Mouse (Mus musculus): Measurements from ENCODE around the gene Khdc1a. TPM values are rescaled to one million over a fixed set of nuclear protein-coding genes. Genes with fewer than 3 reads are reported as not detected.
"Not testable (repeated sequence)": the region's sequence is repeated elsewhere in the genome, so short reads cannot be mapped to it uniquely, and the experiment has no call there.

The Khdc1a gene
- polyA plus RNA-seq (2021), result not detected

DNA sequence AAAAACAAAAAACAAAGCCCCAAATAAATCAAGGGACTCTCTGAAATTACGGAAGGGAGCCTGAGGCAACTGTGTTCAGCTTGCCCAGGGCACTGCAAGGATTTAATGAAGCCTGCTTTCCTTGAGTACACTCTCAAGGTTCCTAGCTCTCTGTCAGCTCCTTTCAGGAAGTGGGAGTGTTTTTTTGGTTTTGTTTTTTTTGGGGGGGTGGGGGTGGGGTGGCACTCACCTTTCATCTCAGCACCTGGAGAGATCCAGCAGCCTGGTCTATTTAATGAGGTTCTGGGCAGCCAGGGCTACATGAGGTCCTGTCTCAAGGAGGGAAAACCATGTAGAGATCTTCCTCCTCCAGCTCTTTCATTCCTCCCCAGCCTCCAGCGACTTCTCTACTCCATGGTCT lies at the start of gene Khdc1a:
Khdc1a (plus strand) TSS at position 301 of the 400 bp plus-strand sequence.
- CTCF ChIA-PET, result no interaction called here
- DNase-seq (ENCODE audit: low read depth, low spot score) (no peak), ATAC-seq (no peak)
- POLR2A ChIA-PET, result no interaction called here
- no peak for TF ChIP-seq CTCF (IDR thresholded peaks at IDR 0.05)
- H3K27me3 ChIP-seq, result no peaks in the 10 kb centered on the region
- in situ Hi-C loops (cut with MboI; ENCODE audit: low pct_unique_long_range_greater_than_20kb), result no loop called here

DNA sequence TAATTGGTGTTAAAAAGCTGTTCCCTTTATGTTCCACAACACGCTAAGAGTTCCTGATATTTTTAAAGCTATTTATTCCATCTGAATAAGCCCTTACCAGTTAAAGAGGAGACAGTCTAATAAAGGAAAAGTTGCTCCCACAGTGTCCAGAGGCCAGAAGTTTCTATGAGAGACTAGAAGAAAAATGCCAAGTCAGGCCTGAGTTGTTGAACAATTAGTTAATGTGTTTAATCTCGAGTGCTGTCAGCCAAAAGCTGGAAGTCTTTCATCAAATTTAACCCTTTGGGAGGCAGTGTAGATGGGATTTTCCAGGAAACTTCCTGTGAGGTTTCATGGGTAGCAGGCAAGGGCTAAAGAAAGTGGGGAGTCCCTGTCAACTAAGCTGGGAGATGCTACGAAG lies 49.6 kb upstream of the Khdc1a start:
- CTCF ChIA-PET, result interaction anchor here (1.3 kb wide), 1 partner anchor 12 kb away, joined by 3 read pairs; no protein-coding TSS in a partner anchor
- DNase-seq (ENCODE audit: low read depth, low spot score) (no peak), ATAC-seq (no peak)
- in situ Hi-C loops (cut with MboI; ENCODE audit: low pct_unique_long_range_greater_than_20kb), result no loop called here
- POLR2A ChIA-PET, result no interaction called here
- no peak for TF ChIP-seq CTCF (IDR thresholded peaks at IDR 0.05)
- H3K27me3 ChIP-seq, result peaks cover 38% of the 10 kb centered on the region

DNA sequence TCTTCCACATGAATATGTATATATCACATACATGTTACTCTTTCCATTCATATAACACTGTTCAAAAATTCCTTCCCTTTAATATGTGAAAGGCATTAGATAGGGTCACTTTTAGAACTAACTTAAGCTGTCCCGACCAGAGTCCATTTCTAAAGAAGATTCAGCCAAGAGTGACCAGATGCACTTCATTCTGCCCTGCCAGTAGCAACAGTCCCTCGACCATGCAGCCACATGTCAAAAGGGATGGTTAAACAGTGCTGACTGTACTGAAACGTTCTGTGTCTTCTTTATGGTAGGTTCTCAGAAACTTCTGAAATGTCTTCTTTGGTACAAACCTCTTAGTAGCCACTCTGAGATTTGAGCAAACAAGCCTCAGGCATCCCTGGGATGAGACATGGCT lies 47.8 kb upstream of the Khdc1a start:
- peaks cover 36% of the 10 kb centered on the region for H3K27me3 ChIP-seq
- TF ChIP-seq CTCF (IDR thresholded peaks at IDR 0.05), result no peak
- in situ Hi-C loops (cut with MboI; ENCODE audit: low pct_unique_long_range_greater_than_20kb), result no loop called here
- ChIA-PET CTCF (no interaction called here), POLR2A (no interaction called here)
- ATAC-seq (no peak), DNase-seq (ENCODE audit: low read depth, low spot score) (no peak)

DNA sequence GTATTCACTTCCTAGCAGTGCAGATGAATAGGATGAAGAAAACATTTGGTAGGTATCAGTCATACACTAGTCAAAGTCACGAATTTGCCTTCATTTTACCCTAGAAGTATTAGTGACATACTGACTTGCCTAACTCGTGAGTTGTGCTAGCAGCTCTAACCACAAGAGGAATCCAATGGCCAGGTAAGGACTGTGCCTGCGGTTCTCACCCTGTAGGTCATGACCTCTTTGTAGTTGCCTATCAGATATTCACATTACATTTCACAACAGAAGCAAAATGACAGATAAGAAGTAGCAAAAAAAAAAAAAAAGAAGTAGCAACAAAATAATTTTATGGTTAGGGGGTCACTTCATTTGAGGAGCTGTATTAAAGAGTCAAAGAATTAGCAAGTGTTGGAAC lies 45.3 kb upstream of the Khdc1a start:
- in situ Hi-C loops (cut with MboI; ENCODE audit: low pct_unique_long_range_greater_than_20kb), result no loop called here
- DNase-seq (ENCODE audit: low read depth, low spot score) (no peak), ATAC-seq (no peak)
- ChIA-PET CTCF (no interaction called here), POLR2A (no interaction called here)
- peaks cover 38% of the 10 kb centered on the region for H3K27me3 ChIP-seq
- TF ChIP-seq CTCF (IDR thresholded peaks at IDR 0.05), result no peak

DNA sequence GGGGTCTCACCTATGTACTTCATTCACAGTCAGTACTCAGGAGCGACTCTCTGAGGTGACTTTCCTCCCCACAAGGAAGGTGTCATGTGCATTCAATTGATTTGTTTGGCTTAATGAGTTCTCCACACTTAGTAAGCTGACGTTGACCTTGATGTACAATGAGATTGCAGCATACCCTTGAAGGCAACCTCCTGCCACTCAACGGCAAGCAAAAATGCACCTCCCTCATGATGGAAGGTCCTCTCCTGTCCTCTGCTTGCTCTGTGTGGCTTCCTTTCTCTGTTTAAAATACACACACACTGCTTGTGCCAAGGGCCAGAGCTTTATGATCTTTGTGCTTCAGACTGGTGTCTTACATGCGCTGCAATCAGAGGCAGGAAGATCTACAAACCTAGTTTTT lies 44.8 kb upstream of the Khdc1a start:
- in situ Hi-C loops (cut with MboI; ENCODE audit: low pct_unique_long_range_greater_than_20kb), result no loop called here
- TF ChIP-seq CTCF (IDR thresholded peaks at IDR 0.05), result no peak
- DNase-seq (ENCODE audit: low read depth, low spot score) (no peak), ATAC-seq (no peak)
- CTCF ChIA-PET, result no interaction called here
- POLR2A ChIA-PET, result no interaction called here
- H3K27me3 ChIP-seq, result peaks cover 36% of the 10 kb centered on the region

DNA sequence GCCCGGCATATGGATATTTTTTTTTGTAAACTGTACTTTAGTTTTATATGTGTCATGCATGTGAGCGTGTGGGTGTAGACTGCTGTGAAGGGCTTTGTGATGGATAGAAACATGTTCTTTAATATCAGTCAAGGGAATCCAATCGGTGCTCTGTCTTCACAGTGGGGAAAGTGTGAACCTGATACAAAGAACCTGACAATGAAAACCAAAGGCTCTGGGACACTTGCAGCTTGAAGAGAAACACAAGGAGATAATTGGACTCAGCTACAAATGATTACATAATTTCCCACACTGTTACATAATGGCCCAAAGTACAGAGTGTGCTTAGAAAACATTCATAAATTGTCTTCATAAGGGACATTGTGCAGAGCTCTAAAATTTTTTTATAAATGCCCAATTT lies 44.0 kb upstream of the Khdc1a start:
- no peak for TF ChIP-seq CTCF (IDR thresholded peaks at IDR 0.05)
- POLR2A ChIA-PET, result no interaction called here
- in situ Hi-C loops (cut with MboI; ENCODE audit: low pct_unique_long_range_greater_than_20kb), result no loop called here
- ATAC-seq (no peak), DNase-seq (ENCODE audit: low read depth, low spot score) (no peak)
- H3K27me3 ChIP-seq, result peaks cover 34% of the 10 kb centered on the region
- CTCF ChIA-PET, result no interaction called here

DNA sequence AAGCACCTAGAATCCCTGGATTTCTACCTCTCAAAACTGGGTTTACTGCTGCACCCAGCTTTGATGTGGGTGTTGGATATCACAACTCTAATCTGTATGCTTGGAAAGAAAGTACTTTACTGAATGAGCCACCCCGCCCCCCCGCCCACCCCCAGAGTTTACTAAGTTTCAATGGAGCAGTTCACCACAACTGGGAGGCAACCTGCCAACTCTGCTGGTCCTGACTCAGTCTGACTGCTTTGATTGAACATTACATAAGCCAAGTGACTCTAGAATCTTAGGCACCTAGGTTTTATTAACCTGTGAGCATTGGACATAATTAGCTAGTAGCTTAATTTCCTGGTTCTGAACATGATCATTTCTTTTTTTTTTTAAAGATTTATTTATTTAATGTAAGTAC lies 35.1 kb upstream of the Khdc1a start:
- ChIA-PET POLR2A (no interaction called here), CTCF (no interaction called here)
- ATAC-seq, result no peak
- DNase-seq (ENCODE audit: low read depth, low spot score), result no peak
- H3K27me3 ChIP-seq, result peaks cover 32% of the 10 kb centered on the region
- TF ChIP-seq CTCF (IDR thresholded peaks at IDR 0.05), result no peak
- in situ Hi-C loops (cut with MboI; ENCODE audit: low pct_unique_long_range_greater_than_20kb), result no loop called here

DNA sequence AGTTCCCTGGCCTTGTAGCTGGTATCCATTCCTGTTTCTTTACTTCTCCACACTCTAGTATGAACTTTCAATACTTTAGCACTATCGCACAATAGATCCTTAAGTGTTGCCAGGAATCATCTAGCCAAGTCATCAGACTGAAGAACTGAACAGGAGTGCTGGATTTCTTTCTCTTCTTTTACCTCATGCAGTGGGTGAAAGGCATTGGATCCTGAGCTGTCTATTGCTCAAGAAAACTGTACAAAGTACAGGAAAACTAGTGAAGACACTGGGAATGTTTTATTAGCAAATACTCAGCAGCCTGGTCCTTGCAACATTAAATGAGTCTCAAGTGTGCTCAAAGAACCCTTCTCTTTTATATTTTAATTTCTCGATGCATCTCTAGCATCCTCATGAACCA lies 33.7 kb upstream of the Khdc1a start:
- ATAC-seq (no peak), DNase-seq (ENCODE audit: low read depth, low spot score) (no peak)
- in situ Hi-C loops (cut with MboI; ENCODE audit: low pct_unique_long_range_greater_than_20kb), result no loop called here
- ChIA-PET POLR2A (no interaction called here), CTCF (no interaction called here)
- peaks cover 29% of the 10 kb centered on the region for H3K27me3 ChIP-seq
- TF ChIP-seq CTCF (IDR thresholded peaks at IDR 0.05), result no peak

DNA sequence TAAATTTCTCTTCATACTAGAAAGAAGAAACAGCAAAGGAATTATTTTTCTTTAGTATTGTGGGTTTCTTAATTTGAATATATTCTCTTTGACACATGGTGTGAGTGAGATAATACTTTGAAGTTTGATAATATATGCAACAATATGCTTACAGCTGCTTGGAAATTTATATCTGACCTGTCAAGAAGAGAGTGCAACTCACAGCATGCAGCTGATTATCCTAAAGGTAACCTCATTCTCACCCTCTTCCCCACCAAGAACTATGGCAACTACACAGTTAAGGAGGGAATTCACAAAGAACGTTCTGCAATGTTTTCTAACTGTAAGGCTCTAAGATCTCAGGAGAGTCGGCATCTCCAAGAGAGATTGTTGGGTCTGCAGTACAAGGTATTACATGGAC lies 33.1 kb upstream of the Khdc1a start:
- peaks cover 29% of the 10 kb centered on the region for H3K27me3 ChIP-seq
- in situ Hi-C loops (cut with MboI; ENCODE audit: low pct_unique_long_range_greater_than_20kb), result no loop called here
- POLR2A ChIA-PET, result no interaction called here
- DNase-seq (ENCODE audit: low read depth, low spot score), result no peak
- CTCF ChIA-PET, result no interaction called here
- no peak for TF ChIP-seq CTCF (IDR thresholded peaks at IDR 0.05)
- ATAC-seq, result no peak

DNA sequence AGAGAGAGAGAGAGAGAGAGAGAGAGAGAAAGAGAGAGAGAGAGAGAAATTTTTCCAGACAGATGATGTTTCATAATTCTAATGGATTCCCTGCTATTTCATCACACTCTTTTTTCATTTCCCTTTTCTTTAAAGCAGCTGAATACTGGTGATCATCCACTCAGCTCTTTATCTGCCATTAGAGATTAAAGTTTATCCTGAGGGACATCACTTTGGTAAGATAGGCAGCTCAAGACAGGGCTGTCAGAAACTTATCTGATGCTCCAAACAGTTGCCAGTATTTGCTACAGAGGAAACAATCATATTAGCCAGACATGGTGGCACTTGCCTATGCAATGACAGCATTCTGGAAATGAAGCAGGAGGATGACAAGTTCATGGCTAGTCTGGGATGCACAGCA lies 31.2 kb upstream of the Khdc1a start:
- ATAC-seq, result no peak
- in situ Hi-C loops (cut with MboI; ENCODE audit: low pct_unique_long_range_greater_than_20kb), result no loop called here
- ChIA-PET CTCF (no interaction called here), POLR2A (no interaction called here)
- TF ChIP-seq CTCF (IDR thresholded peaks at IDR 0.05), result no peak
- no peak for DNase-seq (ENCODE audit: low read depth, low spot score)
- peaks cover 17% of the 10 kb centered on the region for H3K27me3 ChIP-seq

DNA sequence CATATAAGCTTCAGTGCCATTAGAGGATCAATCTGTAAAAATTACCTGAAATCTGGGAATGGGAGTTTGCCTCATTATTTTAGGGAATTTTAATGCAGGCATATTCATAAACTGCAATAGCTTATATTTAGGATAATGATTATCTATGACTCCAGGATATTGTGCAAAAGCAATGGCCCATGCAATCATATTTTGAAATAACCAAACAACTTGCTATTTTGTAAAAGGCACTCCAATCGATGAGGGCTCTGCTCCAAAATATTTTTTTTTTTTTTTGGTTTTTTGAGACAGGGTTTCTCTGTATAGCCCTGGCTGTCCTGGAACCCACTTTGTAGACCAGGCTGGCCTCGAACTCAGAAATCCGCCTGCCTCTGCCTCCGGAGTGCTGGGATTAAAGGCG lies 29.2 kb upstream of the Khdc1a start:
- DNase-seq (ENCODE audit: low read depth, low spot score); ATAC-seq; POLR2A ChIA-PET; in situ Hi-C loops (cut with MboI; ENCODE audit: low pct_unique_long_range_greater_than_20kb); CTCF ChIA-PET: not testable (repeated sequence)
- peaks cover 10% of the 10 kb centered on the region for H3K27me3 ChIP-seq

DNA sequence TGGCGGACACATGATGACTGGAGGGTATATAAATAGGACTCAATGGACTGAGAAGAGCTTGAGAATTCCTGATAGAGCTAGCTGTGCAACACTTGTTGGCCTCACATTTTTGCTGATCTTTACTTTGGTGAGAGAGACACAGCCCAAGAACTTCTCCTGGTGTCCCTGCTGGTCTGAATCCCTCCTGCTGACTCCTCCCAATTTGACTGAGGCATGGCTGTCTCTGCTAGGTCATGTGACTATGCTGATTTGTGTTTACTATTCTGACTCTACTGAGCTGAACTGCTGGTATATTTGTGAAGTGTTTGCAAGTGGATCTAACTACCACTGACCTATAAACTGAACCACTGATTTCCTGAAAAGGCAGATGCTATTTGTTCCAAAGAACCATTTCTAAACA lies 27.8 kb upstream of the Khdc1a start:
- no peak for TF ChIP-seq CTCF (IDR thresholded peaks at IDR 0.05)
- ChIA-PET CTCF (no interaction called here), POLR2A (no interaction called here)
- ATAC-seq (no peak), DNase-seq (ENCODE audit: low read depth, low spot score) (no peak)
- peaks cover 10% of the 10 kb centered on the region for H3K27me3 ChIP-seq
- in situ Hi-C loops (cut with MboI; ENCODE audit: low pct_unique_long_range_greater_than_20kb), result no loop called here

All from Patski (cell line).